Mouse (Mus musculus): Measurements from ENCODE around the gene Trim45. TPM values are rescaled to one million over a fixed set of nuclear protein-coding genes. Genes with fewer than 3 reads are reported as not detected.

Trim45 gene
- polyA plus RNA-seq, 1 experiment = 4.6 TPM

- TF ChIP-seq MYOG (IDR thresholded peaks at IDR 0.05; ENCODE audit: control insufficient read depth in 1 of 3, insufficient read depth in 1 of 3, insufficient read length in 2 of 3, low read depth in 2 of 3) (no peak), POLR2AphosphoS2 (IDR thresholded peaks at IDR 0.05; ENCODE audit: insufficient read length, low read depth) (no peak), TCF3 (IDR thresholded peaks at IDR 0.05; ENCODE audit: insufficient read length, low read depth) (no peak), TCF12 (IDR thresholded peaks at IDR 0.05; ENCODE audit: insufficient read depth, poor library complexity, severe bottlenecking) (no peak), CEBPB (IDR thresholded peaks at IDR 0.05; ENCODE audit: insufficient read depth, poor library complexity, severe bottlenecking) (no peak), POLR2A (IDR thresholded peaks at IDR 0.05; ENCODE audit: insufficient read length, low read depth) (no peak), USF1 (IDR thresholded peaks at IDR 0.05; ENCODE audit: low read depth) (no peak), MAX (IDR thresholded peaks at IDR 0.05; ENCODE audit: low read depth) (no peak), SRF (IDR thresholded peaks at IDR 0.05; ENCODE audit: control insufficient read depth, insufficient read length, low read depth) (no peak), E2F4 (IDR thresholded peaks at IDR 0.05; ENCODE audit: insufficient read depth) (no peak), REST (IDR thresholded peaks at IDR 0.05; ENCODE audit: insufficient read depth, insufficient read length) (no peak), MYOD1 (IDR thresholded peaks at IDR 0.05; ENCODE audit: control insufficient read depth in 1 of 3, insufficient read length in 2 of 3, low read depth in 2 of 3) (no peak)
- Histone ChIP-seq H3K27me3 (ENCODE audit: control insufficient read depth, insufficient read depth, insufficient read length) (no peaks in the 10 kb centered on the region), H3K36me3 (ENCODE audit: control insufficient read depth, insufficient read depth) (peaks cover 14% of the 10 kb centered on the region), H3K79me2 (ENCODE audit: control insufficient read depth, insufficient read depth) (peaks cover 4% of the 10 kb centered on the region), H3ac (ENCODE audit: control insufficient read depth, insufficient read length) (no peak overlapping the region), H3K4me3 (no peak overlapping the region), H3K4me2 (ENCODE audit: low read depth) (no peak overlapping the region)
Observed at GRCm38 (mm10) chr3:100963849-100964542, 42.0 kb downstream of the Trim45 start.

GRCm38 (mm10) chr3:100969176-100969917, 47.3 kb downstream of the Trim45 start, which contains the start of gene Ttf2:
Gene Ttf2 (minus strand): TSS chr3:100969663.
- TF ChIP-seq MYOG (IDR thresholded peaks at IDR 0.05; ENCODE audit: control insufficient read depth in 1 of 3, insufficient read depth in 1 of 3, insufficient read length in 2 of 3, low read depth in 2 of 3) (no peak), TCF12 (IDR thresholded peaks at IDR 0.05; ENCODE audit: insufficient read depth, poor library complexity, severe bottlenecking) (no peak), USF1 (IDR thresholded peaks at IDR 0.05; ENCODE audit: low read depth) (no peak), E2F4 (IDR thresholded peaks at IDR 0.05; ENCODE audit: insufficient read depth) (peak; percentile 98), SRF (IDR thresholded peaks at IDR 0.05; ENCODE audit: control insufficient read depth, insufficient read length, low read depth) (peak; percentile 68), TCF3 (IDR thresholded peaks at IDR 0.05; ENCODE audit: insufficient read length, low read depth) (no peak), MYOD1 (IDR thresholded peaks at IDR 0.05; ENCODE audit: control insufficient read depth in 1 of 3, insufficient read length in 2 of 3, low read depth in 2 of 3) (no peak), MAX (IDR thresholded peaks at IDR 0.05; ENCODE audit: low read depth) (no peak), CEBPB (IDR thresholded peaks at IDR 0.05; ENCODE audit: insufficient read depth, poor library complexity, severe bottlenecking) (no peak), POLR2AphosphoS2 (IDR thresholded peaks at IDR 0.05; ENCODE audit: insufficient read length, low read depth) (no peak), REST (IDR thresholded peaks at IDR 0.05; ENCODE audit: insufficient read depth, insufficient read length) (no peak), POLR2A (IDR thresholded peaks at IDR 0.05; ENCODE audit: insufficient read length, low read depth) (peak; percentile 53)
- Histone ChIP-seq H3K4me3 (peak within 1 kb of the TSS; percentile 62), H3ac (ENCODE audit: control insufficient read depth, insufficient read length) (no peak within 1 kb of the TSS), H3K79me2 (ENCODE audit: control insufficient read depth, insufficient read depth) (peaks cover 4% of the 10 kb centered on the region), H3K4me2 (ENCODE audit: low read depth) (peak within 1 kb of the TSS; percentile 88), H3K27me3 (ENCODE audit: control insufficient read depth, insufficient read depth, insufficient read length) (no peaks in the 10 kb centered on the region), H3K36me3 (ENCODE audit: control insufficient read depth, insufficient read depth) (no peaks in the 10 kb centered on the region)

- H3ac ChIP-seq (ENCODE audit: control insufficient read depth, insufficient read length) = no peak overlapping the region
- no peaks in the 10 kb centered on the region for H3K36me3 ChIP-seq (ENCODE audit: control insufficient read depth, insufficient read depth)
- TF ChIP-seq MYOD1 (IDR thresholded peaks at IDR 0.05; ENCODE audit: control insufficient read depth in 1 of 3, insufficient read length in 2 of 3, low read depth in 2 of 3) (no peak), USF1 (IDR thresholded peaks at IDR 0.05; ENCODE audit: low read depth) (no peak), CEBPB (IDR thresholded peaks at IDR 0.05; ENCODE audit: insufficient read depth, poor library complexity, severe bottlenecking) (no peak), POLR2A (IDR thresholded peaks at IDR 0.05; ENCODE audit: insufficient read length, low read depth) (no peak), MYOG (IDR thresholded peaks at IDR 0.05; ENCODE audit: control insufficient read depth in 1 of 3, insufficient read depth in 1 of 3, insufficient read length in 2 of 3, low read depth in 2 of 3) (no peak), TCF12 (IDR thresholded peaks at IDR 0.05; ENCODE audit: insufficient read depth, poor library complexity, severe bottlenecking) (no peak), MAX (IDR thresholded peaks at IDR 0.05; ENCODE audit: low read depth) (no peak), POLR2AphosphoS2 (IDR thresholded peaks at IDR 0.05; ENCODE audit: insufficient read length, low read depth) (no peak), REST (IDR thresholded peaks at IDR 0.05; ENCODE audit: insufficient read depth, insufficient read length) (no peak), E2F4 (IDR thresholded peaks at IDR 0.05; ENCODE audit: insufficient read depth) (no peak), SRF (IDR thresholded peaks at IDR 0.05; ENCODE audit: control insufficient read depth, insufficient read length, low read depth) (no peak), TCF3 (IDR thresholded peaks at IDR 0.05; ENCODE audit: insufficient read length, low read depth) (no peak)
- H3K4me2 ChIP-seq (ENCODE audit: low read depth) = no peak overlapping the region
- H3K27me3 ChIP-seq (ENCODE audit: control insufficient read depth, insufficient read depth, insufficient read length) = no peaks in the 10 kb centered on the region
- H3K4me3 ChIP-seq = no peak overlapping the region
- H3K79me2 ChIP-seq (ENCODE audit: control insufficient read depth, insufficient read depth) = peaks cover 2% of the 10 kb centered on the region
Observed at GRCm38 (mm10) chr3:100973906-100974305, 51.9 kb downstream of the Trim45 start.

- no peak overlapping the region for H3ac ChIP-seq (ENCODE audit: control insufficient read depth, insufficient read length)
- H3K4me2 ChIP-seq (ENCODE audit: low read depth) = no peak overlapping the region
- peaks cover 13% of the 10 kb centered on the region for H3K27me3 ChIP-seq (ENCODE audit: control insufficient read depth, insufficient read depth, insufficient read length)
- no peaks in the 10 kb centered on the region for H3K79me2 ChIP-seq (ENCODE audit: control insufficient read depth, insufficient read depth)
- TF ChIP-seq POLR2A (IDR thresholded peaks at IDR 0.05; ENCODE audit: insufficient read length, low read depth) (no peak), USF1 (IDR thresholded peaks at IDR 0.05; ENCODE audit: low read depth) (no peak), SRF (IDR thresholded peaks at IDR 0.05; ENCODE audit: control insufficient read depth, insufficient read length, low read depth) (no peak), CEBPB (IDR thresholded peaks at IDR 0.05; ENCODE audit: insufficient read depth, poor library complexity, severe bottlenecking) (no peak)
- no peak overlapping the region for H3K4me3 ChIP-seq
- H3K36me3 ChIP-seq (ENCODE audit: control insufficient read depth, insufficient read depth) = no peaks in the 10 kb centered on the region
Observed at GRCm38 (mm10) chr3:100979290-100979689, 57.3 kb downstream of the Trim45 start.

Other genes with a start within 250 kb of the Trim45 start
- 4.9 TPM for gene Man1a2, start 236.7 kb upstream of the Trim45 start, polyA plus RNA-seq (2012; fragmentation: generic; extraction: Trizol)
- gene Vtcn1, start 96.7 kb upstream of the Trim45 start, polyA plus RNA-seq (2012; fragmentation: generic; extraction: Trizol) = 0.11 TPM
- 5.2 TPM for gene Ttf2, start 47.5 kb downstream of the Trim45 start, polyA plus RNA-seq (2012; fragmentation: generic; extraction: Trizol)
- not detected for gene Cd101, start 107.4 kb downstream of the Trim45 start, polyA plus RNA-seq (2012; fragmentation: generic; extraction: Trizol)
- gene Ptgfrn, start 188.1 kb downstream of the Trim45 start, polyA plus RNA-seq (2012; fragmentation: generic; extraction: Trizol) = 62.8 TPM